Mouse (Mus musculus) olfactory bulb, adult 2 months (tissue): ENCODE results near the gene Hmgb2. TPM values are rescaled to one million over a fixed set of nuclear protein-coding genes. Genes with fewer than 3 reads are reported as not detected.

Source experiments
- H3K27ac ChIP-seq: fragments of 200-500 bp; 2 replicates; pipeline ENCODE4 v1.5.1; 2012; ENCODE audit warnings: low read depth, low read length; ENCODE audit not compliant: insufficient read depth
- H3K4me1 ChIP-seq: fragments of 200-500 bp; 2 replicates; pipeline ENCODE4 v1.6.1; 2012; ENCODE audit warnings: low read length; ENCODE audit not compliant: control insufficient read depth, insufficient read depth
- H3K4me3 ChIP-seq: fragments of 200-500 bp; 2 replicates; pipeline ENCODE4 v1.5.1; 2012; ENCODE audit warnings: mild to moderate bottlenecking, low read depth, low read length, moderate library complexity; ENCODE audit not compliant: insufficient read depth
- CTCF ChIP-seq: fragments of 200-500 bp; IDR thresholded peaks from 2 replicates; pipeline ENCODE4 v1.5.1; 2012; ENCODE audit warnings: low read depth, mild to moderate bottlenecking, low read length, moderate library complexity; ENCODE audit not compliant: insufficient read depth
- POLR2A ChIP-seq: fragments of 200-500 bp; IDR thresholded peaks from 2 replicates; pipeline ENCODE4 v1.6.1; 2012; ENCODE audit warnings: mild to moderate bottlenecking, low read depth, low read length, moderate library complexity; ENCODE audit not compliant: insufficient read depth
- WGBS: fragments of 180-500 bp; shearing (Covaris S2); methylation state at CpG from one replicate; pipeline ENCODE4 v1.1.7; 2018; 5-methylcytosine and 5-hydroxymethylcytosine counted together
- polyA plus RNA-seq: library from polyadenylated mRNA; stranded (reverse); fragments of >200 nt; gene quantifications from 2 replicates; pipeline ENCODE4 v1.2.4, GENCODE M21; 2012; ENCODE audit warnings: low replicate concordance; ENCODE audit not compliant: missing spikeins, insufficient read depth, insufficient read length

The Hmgb2 gene
- polyA plus RNA-seq, 1 experiment = not detected

GRCm38 (mm10) chr8:57540110-57540838 lies 28.6 kb downstream of the Hmgb2 start:
- Histone ChIP-seq H3K4me1 (no peaks in the 10 kb centered on the region), H3K4me3 (no peak overlapping the region), H3K27ac (no peak overlapping the region)
- TF ChIP-seq CTCF (no peak), POLR2A (no peak)
- 42% methylated on average over 12 of the region's 12 CpGs for WGBS

- WGBS = 91% methylated on average over 11 of the region's 11 CpGs
- Histone ChIP-seq H3K4me1 (no peaks in the 10 kb centered on the region), H3K27ac (no peak overlapping the region), H3K4me3 (no peak overlapping the region)
- TF ChIP-seq CTCF (no peak), POLR2A (no peak)
These were observed 29.2 kb downstream of the Hmgb2 start for GRCm38 (mm10) chr8:57540951-57541350.

- no peak overlapping the region for H3K4me3 ChIP-seq
- no peaks in the 10 kb centered on the region for H3K4me1 ChIP-seq
- 85% methylated on average over 9 of the region's 9 CpGs for WGBS
- H3K27ac ChIP-seq = no peak overlapping the region
- TF ChIP-seq POLR2A (no peak), CTCF (no peak)
These were observed 29.7 kb downstream of the Hmgb2 start for GRCm38 (mm10) chr8:57541405-57541804.

- 52% methylated on average over 3 of the region's 3 CpGs for WGBS
- Histone ChIP-seq H3K27ac (no peak overlapping the region), H3K4me1 (peaks cover 8% of the 10 kb centered on the region), H3K4me3 (no peak overlapping the region)
- TF ChIP-seq CTCF (no peak), POLR2A (no peak)
These were observed 34.7 kb downstream of the Hmgb2 start for GRCm38 (mm10) chr8:57546401-57546800.

GRCm38 (mm10) chr8:57546834-57547233 lies 35.1 kb downstream of the Hmgb2 start:
- Histone ChIP-seq H3K27ac (no peak overlapping the region), H3K4me3 (no peak overlapping the region), H3K4me1 (peaks cover 10% of the 10 kb centered on the region)
- WGBS = 93% methylated on average over 3 of the region's 3 CpGs
- TF ChIP-seq POLR2A (no peak), CTCF (no peak)

GRCm38 (mm10) chr8:57547581-57547980 lies 35.9 kb downstream of the Hmgb2 start:
- Histone ChIP-seq H3K27ac (no peak overlapping the region), H3K4me3 (no peak overlapping the region)

GRCm38 (mm10) chr8:57552102-57553032 lies 40.7 kb downstream of the Hmgb2 start:
- H3K27ac ChIP-seq = no peak overlapping the region
- peaks cover 11% of the 10 kb centered on the region for H3K4me1 ChIP-seq
- 72% methylated on average over 14 of the region's 14 CpGs for WGBS
- no peak for TF ChIP-seq POLR2A
- TF ChIP-seq CTCF = no peak
- H3K4me3 ChIP-seq = no peak overlapping the region

More at GRCm38 (mm10) chr8:57547581-57547980, 35.9 kb downstream of the Hmgb2 start:
- TF ChIP-seq POLR2A (no peak), CTCF (no peak)
- peaks cover 11% of the 10 kb centered on the region for H3K4me1 ChIP-seq
- 89% methylated on average over 12 of the region's 12 CpGs for WGBS

GRCm38 (mm10) chr8:57560926-57561325 lies 49.2 kb downstream of the Hmgb2 start:
- no peak overlapping the region for H3K27ac ChIP-seq
- H3K4me1 ChIP-seq = 0 out of 2 replicates have a peak, but pooled peaks cover 2% of the 10 kb centered on the region
- no peak overlapping the region for H3K4me3 ChIP-seq
- WGBS = 86% methylated on average over 9 of the region's 9 CpGs
- no peak for TF ChIP-seq CTCF
- TF ChIP-seq POLR2A = no peak

- H3K27ac ChIP-seq = no peak overlapping the region
- H3K4me3 ChIP-seq = no peak overlapping the region
- WGBS = 96% methylated on average over 3 of the region's 3 CpGs
- H3K4me1 ChIP-seq = 0 out of 2 replicates have a peak, but pooled peaks cover 2% of the 10 kb centered on the region
- TF ChIP-seq POLR2A = no peak
- TF ChIP-seq CTCF = no peak
These were observed 51.0 kb downstream of the Hmgb2 start for GRCm38 (mm10) chr8:57562741-57563140.
